Mouse (Mus musculus): ENCODE results near the gene Ctla2a. TPM values are rescaled to one million over a fixed set of nuclear protein-coding genes. Genes with fewer than 3 reads are reported as not detected.

Ctla2a gene
- 20.2 TPM in 2 replicates for polyA plus RNA-seq (2012; rRNA removed)

DNA sequence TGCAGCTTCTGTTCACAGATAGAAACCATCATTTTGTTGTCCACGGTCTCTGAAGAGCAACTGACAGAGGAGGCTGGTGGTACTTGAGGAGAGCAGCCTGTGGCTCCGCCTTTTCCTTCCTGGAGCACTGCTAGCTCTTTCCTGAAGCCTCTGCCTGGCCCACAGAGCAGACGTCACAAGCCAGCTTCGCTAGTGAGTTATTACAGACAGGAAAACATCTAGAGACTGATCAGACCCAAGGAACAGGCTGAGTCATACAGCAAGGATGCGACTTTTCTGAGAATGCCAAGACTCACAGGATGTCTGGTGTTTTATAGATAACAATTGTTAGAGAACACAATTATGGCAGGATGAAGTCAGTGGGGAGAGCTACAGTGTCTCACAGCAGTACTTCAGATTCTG is at the start of gene Ctla2a, which contains the start of gene Gm49391:
Gene Ctla2a (minus strand): TSS at position 126 of the 402 bp plus-strand sequence.
Gene Gm49391 (minus strand): TSS at position 72 of the 402 bp plus-strand sequence.

DNA sequence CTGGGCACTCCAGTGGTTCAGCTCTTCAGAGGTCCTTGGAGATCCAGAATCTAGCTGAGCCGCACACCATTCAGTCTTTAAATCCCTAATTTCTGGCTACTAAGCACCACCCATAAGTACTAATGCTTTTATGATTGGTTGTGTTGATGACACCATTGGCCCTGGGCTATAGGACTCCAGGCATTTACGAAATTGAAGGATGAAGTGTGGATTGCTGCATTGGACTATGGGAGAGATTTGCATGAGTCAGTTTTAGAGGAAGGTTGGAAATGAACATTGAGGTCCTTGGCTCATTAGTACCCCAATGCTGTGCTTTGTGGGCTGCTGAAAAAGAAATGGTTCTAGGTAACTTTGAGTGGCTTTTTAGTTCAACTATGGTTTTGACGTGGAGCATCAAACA is 5.5 kb upstream of the Ctla2a start, which contains the start of gene Tpbpa:
Gene Tpbpa (minus strand): TSS at position 101 of the 400 bp plus-strand sequence.

DNA sequence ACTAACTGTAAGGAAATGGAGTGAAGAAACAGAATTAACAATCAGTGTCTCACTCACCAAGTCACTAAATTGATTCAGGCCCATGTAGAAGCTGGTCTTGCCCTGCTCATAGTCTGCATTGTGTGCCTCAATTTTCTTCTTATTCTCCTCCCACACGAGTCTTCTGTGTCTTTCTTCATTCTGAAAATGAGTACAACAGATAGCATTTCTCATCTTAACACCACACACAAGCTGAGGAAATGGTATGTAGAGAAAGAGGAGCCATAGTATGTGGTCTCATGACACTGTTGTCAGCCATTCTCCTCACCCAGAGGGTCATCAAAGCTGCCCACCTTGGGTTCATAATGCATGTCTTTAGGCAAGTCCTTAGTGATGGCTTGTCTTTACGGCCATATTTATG is 935 bp downstream of the Ctla2a start, which contains the start of gene Gm49393:
Gene Gm49393 (minus strand): TSS at position 101 of the 400 bp plus-strand sequence.

DNA sequence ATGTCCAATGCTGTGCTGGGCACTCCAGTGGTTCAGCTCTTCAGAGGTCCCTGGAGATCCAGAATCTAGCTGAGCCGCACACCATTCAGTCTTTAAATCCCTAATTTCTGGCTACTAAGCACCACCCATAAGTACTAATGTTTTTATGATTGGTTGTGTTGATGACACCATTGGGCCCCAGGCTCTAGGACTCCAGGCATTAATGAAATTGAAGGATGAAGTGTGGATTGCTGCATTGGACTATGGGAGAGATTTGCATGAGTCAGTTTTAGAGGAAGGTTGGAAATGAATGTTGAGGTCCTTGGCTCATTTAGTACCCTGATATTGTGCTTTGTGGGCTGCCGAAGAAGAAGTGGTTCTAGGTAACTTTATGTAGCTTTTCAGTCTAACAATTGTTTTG is 31.6 kb downstream of the Ctla2a start, which contains the start of gene Tpbpb:
Gene Tpbpb (minus strand): TSS at position 101 of the 400 bp plus-strand sequence.

DNA sequence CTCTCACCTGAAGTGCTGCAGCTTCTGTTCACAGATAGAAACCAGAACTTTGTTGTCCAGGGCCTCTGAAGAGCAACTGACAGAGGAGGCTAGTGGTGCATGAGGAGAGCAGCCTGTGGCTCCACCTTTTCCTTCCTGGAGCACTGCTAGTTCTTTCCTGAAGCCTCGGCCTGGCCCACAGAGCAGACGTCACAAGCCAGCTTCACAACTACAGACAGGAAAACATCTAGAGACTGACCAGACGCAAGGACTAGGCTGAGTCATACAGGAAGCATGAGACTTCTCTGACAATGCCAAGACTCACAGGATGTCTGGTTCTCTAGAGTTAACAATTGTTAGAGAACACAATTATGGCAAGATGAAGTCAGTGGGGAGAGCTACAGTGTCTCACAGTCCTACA is 39.1 kb downstream of the Ctla2a start, which contains the start of gene Ctla2b:
Gene Ctla2b (minus strand): TSS at position 120 of the 400 bp plus-strand sequence.

DNA sequence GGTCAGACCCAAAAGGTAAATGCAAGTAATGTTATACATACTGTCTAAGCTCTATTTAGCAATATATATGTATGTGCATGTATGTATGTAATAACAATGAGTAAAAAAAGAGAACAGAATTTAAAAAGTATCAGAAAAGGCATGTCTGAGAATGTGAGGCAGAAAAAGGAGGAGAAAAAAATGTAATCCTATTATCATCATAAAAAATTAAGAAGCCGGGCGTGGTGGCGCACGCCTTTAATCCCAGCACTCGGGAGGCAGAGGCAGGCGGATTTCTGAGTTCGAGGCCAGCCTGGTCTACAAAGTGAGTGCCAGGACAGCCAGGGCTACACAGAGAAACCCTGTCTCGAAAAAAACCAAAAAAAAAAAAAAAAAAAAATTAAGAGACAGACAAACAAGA is 39.6 kb downstream of the Ctla2a start, which contains the start of gene Gm49392:
Gene Gm49392 (minus strand): TSS at position 101 of the 400 bp plus-strand sequence.

Other genes with a start within 250 kb of the Ctla2a start
- gene BC051665, start 150.3 kb downstream of the Ctla2a start, polyA plus RNA-seq (2012; rRNA removed): not detected in 2 replicates
- gene Ctsll3, start 133.8 kb downstream of the Ctla2a start, polyA plus RNA-seq (2012; rRNA removed): not detected in 2 replicates
- gene 4930486L24Rik, start 72.2 kb downstream of the Ctla2a start, polyA plus RNA-seq (2012; rRNA removed): 0.10 and 0.16 TPM in 2 replicates
- gene Gm49392, start 39.7 kb downstream of the Ctla2a start, polyA plus RNA-seq (2012; rRNA removed): 0.06 and 0.14 TPM in 2 replicates
- gene Ctla2b, start 39.2 kb downstream of the Ctla2a start, polyA plus RNA-seq (2012; rRNA removed): 6.9 and 8.1 TPM in 2 replicates
- not detected in 2 replicates for gene Tpbpb, start 31.7 kb downstream of the Ctla2a start, polyA plus RNA-seq (2012; rRNA removed)
- 0.19 TPM in 1 of 2 replicates, not detected in the other for gene Gm49393, start 1.0 kb downstream of the Ctla2a start, polyA plus RNA-seq (2012; rRNA removed)
- 6.8 and 8.7 TPM in 2 replicates for gene Gm49391, start 54 bp downstream of the Ctla2a start, polyA plus RNA-seq (2012; rRNA removed)
- 0.02 and 0.08 TPM in 2 replicates for gene Tpbpa, start 5.4 kb upstream of the Ctla2a start, polyA plus RNA-seq (2012; rRNA removed)
- gene Ctsj, start 69.3 kb upstream of the Ctla2a start, polyA plus RNA-seq (2012; rRNA removed): 0.05 and 0.06 TPM in 2 replicates
- not detected in 2 replicates for gene Ctsq, start 104.0 kb upstream of the Ctla2a start, polyA plus RNA-seq (2012; rRNA removed)
- gene Ctsr, start 227.6 kb upstream of the Ctla2a start, polyA plus RNA-seq (2012; rRNA removed): not detected in 2 replicates